Mouse (Mus musculus) cerebellum, adult 11-12 months (tissue): ENCODE data around the gene Rbm20.
A peak's percentile ranks its signal among the peaks of the same experiment; 100 is the strongest.

Source experiments
- DNase-seq: peaks from one replicate; pipeline ENCODE4 v3.0.0; 2022

The Rbm20 gene

GRCm38 (mm10) chr19:53821241-53822120 is 144.4 kb downstream of the Rbm20 start:
- DNase-seq = no peak

DNA sequence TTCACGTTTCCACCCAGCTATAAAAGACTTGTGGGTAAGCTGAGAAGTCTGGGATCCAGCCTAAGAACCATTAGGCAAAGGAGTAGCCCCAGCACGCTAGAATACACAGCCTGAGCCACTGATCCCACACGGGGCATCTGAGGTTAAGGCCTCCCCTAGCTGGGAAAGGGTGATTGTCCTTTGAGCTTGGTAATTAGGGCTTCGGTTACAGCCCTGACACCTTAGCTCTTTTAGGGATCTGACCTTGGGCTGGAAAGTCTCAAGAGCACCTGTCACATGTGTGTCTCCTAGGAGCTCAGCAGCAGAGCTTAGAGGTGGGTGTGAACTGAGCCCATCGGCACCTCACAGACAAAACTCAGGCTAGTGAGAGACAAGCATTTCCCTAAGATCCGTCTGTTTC is 146.7 kb downstream of the Rbm20 start:
- DNase-seq = no peak

DNA sequence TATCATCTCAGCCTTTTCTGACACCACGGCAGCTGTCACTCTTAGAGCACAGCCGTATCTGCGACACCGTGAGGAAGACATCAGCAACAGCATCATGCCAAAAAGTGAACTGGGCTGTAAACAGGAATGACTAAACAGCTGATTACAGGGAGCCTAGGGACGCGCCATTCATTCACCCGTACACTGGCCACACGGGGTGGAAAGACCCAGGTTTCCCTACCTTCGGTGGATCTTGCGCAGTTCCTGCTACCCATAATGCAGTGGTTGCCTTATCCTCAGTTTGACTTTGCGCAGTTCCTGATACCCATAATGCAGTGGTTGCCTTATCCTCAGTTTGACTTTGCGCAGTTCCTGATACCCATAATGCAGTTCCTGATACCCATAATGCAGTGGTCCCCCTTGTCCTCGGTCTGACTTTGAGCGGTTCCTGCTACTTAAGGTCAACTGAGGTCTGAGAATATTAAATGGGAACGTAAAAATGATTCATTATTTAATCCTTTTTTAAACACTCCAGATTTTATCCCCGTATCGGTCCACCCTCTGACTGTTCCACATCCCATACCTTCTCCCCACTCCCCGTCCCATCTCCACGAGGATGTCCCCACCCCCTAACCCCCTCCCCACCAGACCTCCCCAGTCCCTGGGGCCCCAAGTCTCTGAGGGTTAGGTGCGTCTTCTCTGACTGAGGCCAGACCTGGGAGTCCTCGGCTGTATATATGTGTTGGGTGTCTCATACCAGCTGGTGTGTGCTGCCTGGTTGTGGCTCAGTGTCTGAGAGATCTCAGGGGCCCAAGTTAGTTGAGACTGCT is 148.0 kb downstream of the Rbm20 start:
- DNase-seq = peak; percentile 61

DNA sequence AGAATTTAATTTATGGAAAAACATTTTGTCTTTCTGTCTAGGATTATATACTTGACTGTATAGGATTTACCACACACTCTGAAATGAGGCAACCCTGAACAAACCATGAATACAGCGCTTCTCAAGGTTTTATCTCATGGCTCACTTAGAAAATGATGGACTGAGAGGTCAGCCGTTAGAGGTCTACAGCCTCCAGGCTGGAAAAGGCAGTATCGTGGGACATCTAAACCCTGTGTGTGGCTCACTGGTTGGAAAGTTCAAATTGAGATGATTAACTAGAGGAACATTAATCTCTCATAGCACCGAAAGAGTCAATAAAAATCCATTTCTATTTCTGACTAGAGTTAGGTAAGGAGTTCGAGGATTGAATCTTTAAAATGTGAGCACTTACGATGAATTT is 152.9 kb downstream of the Rbm20 start:
- no peak for DNase-seq

GRCm38 (mm10) chr19:53830407-53831163 is 153.5 kb downstream of the Rbm20 start:
- no peak for DNase-seq

DNA sequence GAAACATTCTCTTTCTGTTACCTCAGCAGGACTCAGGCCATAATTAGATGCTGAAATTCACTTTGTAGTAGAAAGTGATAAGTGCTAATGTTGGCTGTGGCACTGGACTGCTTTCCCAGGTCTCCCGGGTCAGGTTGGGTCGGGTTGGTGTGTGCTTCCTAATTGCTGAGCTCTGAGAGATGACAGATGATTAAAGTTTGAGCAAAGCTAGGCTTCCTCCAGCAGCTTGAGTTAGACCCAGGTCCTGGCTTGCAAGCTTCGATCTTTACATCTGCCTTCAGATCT is 154.0 kb downstream of the Rbm20 start:
- no peak for DNase-seq

- DNase-seq = no peak
Measured at GRCm38 (mm10) chr19:53832512-53832911, 155.4 kb downstream of the Rbm20 start.

DNA sequence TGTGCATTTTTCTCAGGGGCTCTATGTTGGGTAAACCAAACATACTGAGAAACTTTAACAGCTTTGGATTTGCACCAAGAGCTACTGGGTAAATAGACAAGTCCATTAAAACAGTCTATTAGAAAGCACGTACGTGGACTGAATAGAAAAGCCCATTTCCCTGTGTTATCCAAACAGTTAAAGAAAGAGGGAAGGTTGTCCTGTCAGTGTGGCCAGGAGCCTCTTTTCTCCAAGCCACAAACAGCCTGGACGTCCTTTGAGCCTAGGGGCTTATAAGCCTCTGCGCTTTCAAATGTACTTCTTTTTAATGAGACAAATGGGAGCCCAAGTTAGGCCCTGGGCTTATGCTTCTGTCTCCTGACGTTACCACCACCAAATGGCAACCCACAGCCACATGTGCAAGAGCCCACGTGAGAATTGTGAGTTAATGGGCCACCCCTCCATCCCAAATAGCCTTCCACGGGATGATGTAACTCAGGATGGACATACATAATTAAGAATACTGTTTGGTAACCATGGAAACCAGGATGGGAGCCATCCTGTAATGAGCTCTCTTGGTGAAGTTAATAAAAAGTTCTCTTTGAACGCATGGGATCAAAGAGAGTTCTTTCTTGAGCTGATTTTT is 156.8 kb downstream of the Rbm20 start:
- DNase-seq = no peak

DNA sequence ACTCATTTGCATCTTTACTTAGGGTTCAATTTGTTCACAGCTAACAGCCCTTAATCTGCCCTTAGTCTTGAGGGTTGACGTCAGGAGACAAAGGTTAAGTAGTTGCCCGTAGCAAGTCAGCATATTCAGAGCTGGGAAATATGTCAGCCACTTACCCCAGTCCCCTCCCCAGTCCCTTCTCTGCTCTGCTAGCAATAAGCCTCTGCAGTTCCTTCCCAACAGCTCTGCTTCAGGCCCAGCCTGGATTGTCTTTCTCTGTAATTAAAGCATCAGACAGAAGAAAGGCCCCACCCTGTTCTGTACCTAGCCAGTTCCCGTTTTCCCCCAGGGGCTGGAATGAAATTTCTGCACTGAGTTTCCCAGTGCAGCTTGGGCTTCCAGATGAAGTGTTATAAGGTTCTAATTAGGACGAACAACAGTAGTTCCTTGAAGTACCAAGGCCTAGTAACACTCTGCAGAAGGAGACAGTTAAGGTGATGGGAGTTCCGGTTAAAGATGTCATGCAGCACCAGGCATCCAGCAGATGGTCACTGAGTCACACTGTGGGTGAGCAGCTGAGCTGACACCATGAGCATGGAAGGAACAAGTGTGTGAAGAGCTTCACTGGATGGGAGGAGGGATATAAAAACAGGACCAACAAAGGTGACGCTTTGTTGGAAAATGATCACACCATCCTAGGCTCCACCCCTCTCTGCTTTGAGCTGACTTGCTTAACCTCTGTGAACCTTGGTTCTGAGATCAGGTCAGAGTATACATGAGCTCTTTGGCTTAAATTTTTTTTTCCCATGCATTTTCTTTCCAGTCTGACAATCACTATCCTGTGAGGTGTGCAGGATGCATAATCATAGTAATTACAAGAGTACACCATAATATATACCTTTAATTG is 159.7 kb downstream of the Rbm20 start:
- no peak for DNase-seq

DNA sequence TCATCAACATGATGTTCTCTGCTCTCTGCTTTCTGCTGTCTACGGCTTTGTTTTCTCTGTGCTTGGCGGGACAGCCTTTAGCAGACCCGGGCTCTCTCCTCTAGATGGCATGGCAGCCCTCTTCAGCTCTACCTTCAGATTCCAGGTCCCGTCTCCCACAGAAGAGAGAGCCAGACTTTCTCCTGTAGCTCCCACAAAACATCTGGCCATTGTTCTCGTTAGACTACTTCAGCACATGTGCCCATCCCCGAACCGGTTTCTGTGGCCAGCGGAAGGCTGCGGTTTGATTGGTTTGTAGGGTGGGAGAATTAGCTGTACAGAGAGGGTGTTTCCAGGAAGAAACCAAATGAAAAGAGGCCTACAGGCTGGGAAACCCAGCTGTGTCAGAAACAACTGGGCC is 161.7 kb downstream of the Rbm20 start:
- no peak for DNase-seq

DNA sequence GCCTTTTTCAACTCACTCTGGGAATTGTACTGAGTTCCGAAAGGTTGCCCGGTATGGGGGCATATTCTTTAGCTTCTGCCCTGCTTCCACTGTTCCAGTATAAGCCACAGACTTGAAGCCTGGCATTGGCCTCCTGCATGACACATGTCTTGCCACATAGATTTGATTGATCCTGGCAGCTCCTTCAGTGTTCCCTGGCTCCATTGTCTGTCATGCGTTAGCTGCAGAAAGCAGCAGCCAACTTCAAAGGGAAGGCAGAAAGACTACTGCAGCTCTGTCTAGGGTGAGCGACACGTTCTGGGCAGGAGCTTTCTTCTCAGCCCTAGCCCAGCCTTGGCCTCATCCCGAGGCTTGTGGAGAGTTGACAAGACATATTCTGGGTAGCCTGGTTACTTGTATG is 162.7 kb downstream of the Rbm20 start:
- DNase-seq = no peak

GRCm38 (mm10) chr19:53841915-53842314 is 164.8 kb downstream of the Rbm20 start:
- no peak for DNase-seq

DNA sequence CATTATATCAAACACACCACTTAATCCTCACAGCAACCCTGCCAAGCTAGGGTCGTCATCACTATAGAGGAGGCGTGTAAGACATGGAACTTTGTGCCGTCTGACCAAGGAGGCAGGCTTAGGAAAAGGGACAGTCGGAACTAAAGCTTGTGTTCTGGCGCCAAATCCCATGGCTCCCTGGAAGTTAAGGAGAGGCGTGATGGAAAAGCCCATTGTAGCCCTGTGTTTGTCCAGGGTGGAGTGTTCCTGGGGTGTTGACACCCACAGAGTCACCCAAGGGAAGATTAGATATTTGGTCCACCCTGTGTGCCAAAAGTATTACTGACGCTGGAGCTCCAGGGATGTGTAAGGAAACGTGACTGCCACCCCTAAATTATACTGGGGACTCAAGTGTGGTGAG is 166.9 kb downstream of the Rbm20 start:
- DNase-seq = no peak

DNA sequence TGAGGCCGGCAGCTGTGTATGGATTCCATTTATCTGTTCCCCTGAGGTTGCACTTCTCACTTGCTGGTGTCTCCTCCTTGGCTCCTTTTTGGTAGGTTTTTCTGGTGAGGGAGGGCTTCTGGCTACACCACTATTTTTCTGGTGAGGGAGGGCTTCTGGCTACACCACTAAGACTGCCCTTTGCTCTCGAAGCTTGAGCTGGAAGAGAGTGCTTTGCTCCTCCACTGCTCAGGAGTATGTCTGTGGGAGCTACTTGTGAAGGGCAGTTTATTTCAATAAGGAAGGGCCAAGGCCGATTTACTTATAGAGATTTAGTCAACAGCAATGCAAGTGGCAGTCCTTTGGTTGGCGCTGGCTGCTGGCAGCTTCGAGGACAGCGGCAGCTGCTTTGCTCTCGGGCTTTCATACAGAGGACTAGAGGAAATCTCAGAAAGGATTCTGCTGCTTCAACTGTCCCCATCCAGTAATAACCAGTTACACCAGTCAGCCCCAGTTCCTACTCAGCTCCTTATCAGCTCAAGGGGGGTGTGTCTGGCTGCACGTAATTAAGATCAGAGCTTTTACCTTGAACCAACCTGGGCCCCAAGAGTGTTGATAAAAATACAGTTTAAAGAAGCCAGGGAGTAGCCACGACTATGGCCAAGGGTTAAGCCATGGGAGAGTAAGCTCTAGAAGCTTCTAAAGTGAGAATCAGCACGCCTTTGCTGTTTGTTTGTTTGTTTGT is 171.3 kb downstream of the Rbm20 start:
- no peak for DNase-seq

DNA sequence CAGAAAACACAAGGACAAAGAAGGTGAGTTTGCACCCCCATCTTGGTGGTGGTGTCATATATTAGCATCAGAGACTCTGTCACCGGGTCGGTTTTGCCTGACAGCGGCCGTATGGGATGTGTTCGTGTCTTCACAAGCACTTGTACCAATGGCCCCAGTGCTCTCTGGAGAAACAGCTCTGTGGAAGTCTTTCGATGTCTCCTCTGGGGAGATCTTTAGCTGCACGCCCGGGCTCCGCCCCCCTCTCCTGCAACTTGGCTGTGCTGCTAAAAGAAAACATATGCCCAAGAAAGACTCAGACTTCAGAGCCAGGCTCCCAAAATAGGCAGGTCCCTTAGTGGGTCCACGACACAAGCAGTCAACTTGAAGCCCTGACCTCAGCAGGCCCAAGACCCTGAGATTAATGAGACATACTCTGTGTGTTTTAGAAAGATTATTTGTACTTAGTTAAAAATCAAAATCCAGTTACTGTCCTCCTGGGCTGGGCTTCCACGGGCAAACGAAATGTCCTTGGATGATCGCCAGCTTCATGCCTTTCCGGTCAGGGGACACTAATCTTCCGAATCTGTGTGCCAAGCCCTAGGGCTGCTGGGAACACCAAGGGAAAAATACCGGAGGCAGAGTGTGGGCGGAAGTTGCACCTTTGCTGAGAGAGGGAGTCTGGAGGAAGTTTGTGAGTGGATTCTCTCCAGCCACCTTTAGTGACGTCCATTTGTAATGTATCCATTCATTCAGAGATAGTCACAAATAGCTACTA is 173.2 kb downstream of the Rbm20 start:
- DNase-seq = peak; percentile 77

DNA sequence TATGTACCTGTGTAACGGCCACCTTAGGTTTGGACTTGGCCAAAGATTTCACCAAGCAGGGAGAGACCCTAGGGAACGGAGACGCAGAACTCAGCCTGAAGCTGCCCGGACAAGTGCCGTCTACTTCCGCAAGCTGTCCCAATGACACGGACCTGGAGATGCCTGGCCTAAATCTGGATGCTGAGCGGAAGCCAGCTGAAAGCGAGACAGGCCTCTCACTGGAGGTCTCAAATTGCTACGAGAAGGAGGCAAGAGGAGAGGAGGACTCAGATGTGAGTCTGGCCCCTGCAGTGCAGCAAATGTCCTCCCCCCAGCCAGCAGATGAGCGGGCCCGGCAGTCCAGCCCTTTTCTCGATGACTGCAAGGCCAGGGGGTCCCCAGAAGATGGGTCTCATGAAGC is 174.2 kb downstream of the Rbm20 start:
- DNase-seq = peak; percentile 43

DNA sequence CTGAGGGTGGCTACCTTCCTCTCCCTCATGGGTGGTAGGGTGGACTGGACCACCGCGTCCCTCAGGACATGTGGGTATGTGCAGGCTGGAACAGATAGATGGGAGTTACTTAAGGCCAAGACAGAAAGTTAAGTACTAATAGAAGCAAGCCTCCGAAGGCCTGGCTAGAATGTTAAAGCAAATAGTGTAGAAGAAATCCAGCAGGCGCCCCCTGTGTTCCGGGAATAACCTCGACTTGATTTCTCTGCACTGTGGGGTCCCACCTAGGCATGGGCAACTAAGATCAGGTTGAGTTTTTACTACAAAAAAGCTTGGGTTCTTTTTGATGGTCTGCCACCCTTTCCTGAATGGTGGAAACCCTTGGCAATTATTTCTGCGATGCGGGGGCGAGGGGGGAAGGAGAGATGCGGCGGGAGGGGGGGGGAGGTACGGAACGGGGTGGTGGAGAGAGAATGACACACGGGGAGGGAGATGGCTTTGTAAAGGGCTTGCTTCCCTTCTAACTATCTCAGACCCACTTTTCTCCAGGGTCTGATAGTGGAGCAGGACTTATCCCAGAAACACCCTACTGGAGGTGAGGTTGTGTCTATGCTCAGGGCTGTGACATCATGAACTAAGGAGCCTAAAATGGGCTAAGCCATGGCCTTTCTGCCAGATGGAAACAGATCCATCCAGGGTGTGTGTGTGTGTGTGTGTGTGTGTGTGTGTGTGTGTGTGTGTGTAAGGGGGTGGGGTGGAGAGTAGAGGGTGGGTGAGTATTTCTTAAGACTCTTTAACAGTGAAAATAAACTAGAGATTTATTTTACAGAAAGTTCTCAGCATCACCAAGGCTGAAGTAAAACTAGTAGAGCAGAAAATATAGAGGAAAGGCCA is 175.0 kb downstream of the Rbm20 start:
- peak; percentile 41 for DNase-seq

GRCm38 (mm10) chr19:53852699-53853451 is 175.8 kb downstream of the Rbm20 start:
- peak; percentile 89 for DNase-seq

DNA sequence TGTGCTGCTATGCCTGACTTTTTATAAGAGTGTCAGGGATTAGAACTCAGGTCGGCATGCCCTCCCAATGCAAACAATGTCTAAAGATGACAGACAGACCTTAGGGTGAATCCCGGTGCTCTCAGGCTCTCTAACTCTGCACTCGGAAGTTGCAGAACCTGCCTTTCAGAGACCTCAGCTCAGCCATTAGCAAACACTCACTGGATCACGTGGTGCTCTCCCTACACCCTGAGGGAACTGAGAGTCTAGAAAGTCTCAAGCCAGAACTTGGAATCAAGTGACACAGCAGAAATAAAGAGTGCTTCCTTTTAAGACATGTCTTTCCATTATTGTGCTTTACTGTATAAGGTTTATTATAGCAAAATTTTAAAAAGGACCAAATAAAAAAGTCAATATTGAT is 177.9 kb downstream of the Rbm20 start:
- no peak for DNase-seq
